Mouse (Mus musculus) forebrain, embryonic 12.5 days (tissue): ENCODE results near the gene Rgsl1. TPM values are rescaled to one million over a fixed set of nuclear protein-coding genes. Genes with fewer than 3 reads are reported as not detected.
"Not testable (repeated sequence)": the region's sequence is repeated elsewhere in the genome, so short reads cannot be mapped to it uniquely, and the experiment has no call there.

Source experiments
- ATAC-seq: fragments of 200-750 bp; cut with Nextera tagmentation; 2 replicates; pipeline ENCODE4 v1.8.0; 2017; ENCODE audit warnings: moderate TSS enrichment; ENCODE audit not compliant: low FRiP score
- H3K27ac ChIP-seq: fragments of 300-500 bp; sonication (generic); 2 replicates; pipeline ENCODE4 v1.5.1; 2016; ENCODE audit warnings: mild to moderate bottlenecking
- H3K27me3 ChIP-seq: fragments of 300-500 bp; sonication (generic); 2 replicates; pipeline ENCODE4 v1.6.1; 2016; ENCODE audit warnings: mild to moderate bottlenecking
- H3K36me3 ChIP-seq: fragments of 300-500 bp; sonication (generic); replicated peaks from 2 replicates; pipeline ENCODE4 v1.6.1; 2016; ENCODE audit warnings: mild to moderate bottlenecking
- H3K4me1 ChIP-seq: fragments of 300-500 bp; sonication (generic); 2 replicates; pipeline ENCODE4 v1.6.1; 2016
- H3K4me2 ChIP-seq: fragments of 300-500 bp; sonication (generic); 2 replicates; pipeline ENCODE4 v1.6.1; 2016; ENCODE audit warnings: mild to moderate bottlenecking, moderate library complexity
- H3K4me3 ChIP-seq: fragments of 300-500 bp; sonication (generic); replicated peaks from 2 replicates; pipeline ENCODE4 v1.5.1; 2016; ENCODE audit warnings: mild to moderate bottlenecking
- H3K9ac ChIP-seq: fragments of 300-500 bp; sonication (generic); 2 replicates; pipeline ENCODE4 v1.6.1; 2016; ENCODE audit warnings: mild to moderate bottlenecking
- H3K9me3 ChIP-seq: fragments of 300-500 bp; sonication (generic); 2 replicates; pipeline ENCODE4 v1.6.1; 2016
- WGBS: fragments of 180-500 bp; shearing (Covaris S2); methylation state at CpG from one replicate; pipeline ENCODE4 v1.1.7; 2016; 5-methylcytosine and 5-hydroxymethylcytosine counted together
- polyA plus RNA-seq: library from polyadenylated mRNA; unstranded; fragments of >200 nt; fragmentation: Nextera tagmentation; extraction: Ambion mirVana; gene quantifications from 2 replicates; pipeline ENCODE4 v1.2.1, GENCODE M21; 2016

Rgsl1 gene
- 0.19 TPM in 1 of 2 replicates, not detected in the other for polyA plus RNA-seq

DNA sequence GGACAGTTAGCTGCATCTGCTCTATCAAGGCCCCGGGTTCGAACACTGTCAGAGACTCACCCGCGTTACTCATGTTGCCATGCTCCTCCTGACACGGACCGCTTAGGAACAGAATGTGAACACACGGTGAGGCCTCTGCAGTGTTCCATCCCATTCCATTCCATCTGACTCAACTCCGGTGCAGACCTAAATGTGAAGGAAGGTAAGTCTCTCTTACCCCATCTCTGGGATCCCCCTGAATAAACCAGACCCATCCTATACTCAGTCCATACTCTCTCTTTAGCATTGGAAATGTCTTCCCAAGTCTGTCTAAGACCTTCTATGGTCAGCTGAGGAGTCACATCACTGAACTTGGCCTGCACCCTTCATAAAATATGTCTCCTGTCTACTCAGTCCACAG, at the start of gene Rgsl1:
Gene Rgsl1 (minus strand): TSS at position 101 of the 400 bp plus-strand sequence.
- Histone ChIP-seq H3K9me3 (no peaks in the 10 kb centered on the region), H3K27ac (no peak within 1 kb of the TSS), H3K27me3 (no peaks in the 10 kb centered on the region), H3K4me1 (no peaks in the 10 kb centered on the region), H3K4me2 (no peak within 1 kb of the TSS), H3K36me3 (no peaks in the 10 kb centered on the region), H3K4me3 (no peak within 1 kb of the TSS), H3K9ac (no peak within 1 kb of the TSS)
- ATAC-seq, result no peak
- 93% methylated on average over 8 of the region's 8 CpGs for WGBS

DNA sequence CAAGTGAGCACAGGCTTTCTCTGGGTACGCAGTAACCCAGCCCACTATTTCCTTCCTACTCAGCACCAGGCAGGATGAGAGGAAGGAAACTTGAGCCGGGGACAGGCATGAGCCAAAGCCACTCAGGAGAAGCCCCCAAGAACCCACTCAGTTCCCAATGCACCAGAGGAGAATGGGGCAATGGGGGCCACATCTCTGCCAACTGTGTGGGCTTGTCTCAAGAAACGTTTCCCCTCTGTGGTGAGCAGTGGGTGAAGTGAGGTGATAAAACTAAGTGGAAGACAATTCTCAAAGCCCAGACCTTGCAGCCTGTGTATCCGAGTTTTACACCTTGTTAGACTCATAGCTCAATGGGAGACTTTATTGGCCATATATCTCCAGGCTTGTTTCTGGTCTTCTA, 47.5 kb upstream of the Rgsl1 start, which contains the start of gene Teddm1a:
Gene Teddm1a (plus strand): TSS at position 301 of the 400 bp plus-strand sequence.
- H3K36me3 ChIP-seq, result no peaks in the 10 kb centered on the region
- no peaks in the 10 kb centered on the region for H3K4me1 ChIP-seq
- no peaks in the 10 kb centered on the region for H3K9me3 ChIP-seq
- H3K4me3 ChIP-seq, result no peak within 1 kb of the TSS
- no peak within 1 kb of the TSS for H3K27ac ChIP-seq
- no peak within 1 kb of the TSS for H3K9ac ChIP-seq
- 79% methylated on average over 4 of the region's 4 CpGs for WGBS
- H3K4me2 ChIP-seq, result no peak within 1 kb of the TSS
- peaks cover 11% of the 10 kb centered on the region for H3K27me3 ChIP-seq
- ATAC-seq, result no peak

DNA sequence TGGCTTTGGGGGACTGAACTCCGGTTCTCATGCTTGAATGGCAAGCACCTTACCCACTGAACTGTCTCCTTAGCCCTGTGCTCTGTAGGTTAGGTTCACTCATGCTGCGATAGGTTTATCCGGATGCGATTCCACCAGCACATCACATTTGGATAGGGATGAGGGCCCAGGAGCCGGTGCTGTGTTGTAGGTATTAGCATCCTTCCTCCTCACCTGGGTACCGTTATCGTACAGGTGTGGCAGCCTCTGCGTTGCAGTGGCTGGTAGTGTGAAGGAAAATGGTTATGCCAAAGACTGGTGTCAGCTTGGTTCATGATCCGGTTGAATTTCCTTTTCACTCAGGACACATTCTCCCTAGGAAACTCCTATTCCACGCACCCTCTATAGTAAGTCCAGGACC, 46.2 kb upstream of the Rgsl1 start:
- no peaks in the 10 kb centered on the region for H3K36me3 ChIP-seq
- no peaks in the 10 kb centered on the region for H3K9me3 ChIP-seq
- ATAC-seq, result no peak
- no peak overlapping the region for H3K4me2 ChIP-seq
- no peaks in the 10 kb centered on the region for H3K4me1 ChIP-seq
- WGBS, result 94% methylated on average over 10 of the region's 10 CpGs
- H3K27ac ChIP-seq, result no peak overlapping the region
- no peak overlapping the region for H3K9ac ChIP-seq
- H3K27me3 ChIP-seq, result peaks cover 12% of the 10 kb centered on the region
- H3K4me3 ChIP-seq, result no peak overlapping the region

DNA sequence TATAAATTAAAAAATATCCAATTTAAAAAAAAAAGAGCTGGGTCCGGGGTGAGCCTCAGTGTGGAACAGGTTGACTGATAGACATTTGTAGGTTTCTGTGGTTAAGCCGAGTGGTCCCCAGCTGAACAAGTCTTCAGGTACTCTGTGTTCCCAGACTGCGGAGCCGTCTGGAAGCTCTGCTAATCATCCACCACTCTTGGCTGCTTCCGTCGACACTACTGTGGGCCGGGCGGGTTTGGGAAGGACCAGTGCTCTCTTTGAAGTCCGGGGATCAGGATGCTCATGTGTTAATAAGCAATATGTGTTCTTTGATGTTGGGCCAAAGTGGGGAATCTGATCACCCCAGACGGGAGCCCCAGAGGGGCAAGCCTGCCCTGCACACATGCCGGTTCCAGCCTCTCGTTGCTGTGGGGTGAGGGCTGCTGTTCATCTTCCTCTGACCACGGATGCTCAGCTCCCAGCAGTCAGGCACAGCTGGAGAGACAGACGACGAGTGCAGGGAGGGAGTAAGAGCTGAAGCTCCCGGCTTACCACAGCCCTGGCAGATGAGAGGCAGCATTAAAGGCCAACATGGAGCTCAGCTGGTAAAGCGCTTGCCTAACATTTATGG, 42.2 kb upstream of the Rgsl1 start:
- H3K9ac ChIP-seq, result no peak overlapping the region
- no peak overlapping the region for H3K27ac ChIP-seq
- no peaks in the 10 kb centered on the region for H3K4me1 ChIP-seq
- 0 out of 2 replicates have a peak, but pooled peaks cover 2% of the 10 kb centered on the region for H3K27me3 ChIP-seq
- H3K4me3 ChIP-seq, result no peak overlapping the region
- WGBS, result 50% methylated on average over 17 of the region's 17 CpGs
- no peak for ATAC-seq
- H3K9me3 ChIP-seq, result no peaks in the 10 kb centered on the region
- H3K36me3 ChIP-seq, result no peaks in the 10 kb centered on the region
- no peak overlapping the region for H3K4me2 ChIP-seq

DNA sequence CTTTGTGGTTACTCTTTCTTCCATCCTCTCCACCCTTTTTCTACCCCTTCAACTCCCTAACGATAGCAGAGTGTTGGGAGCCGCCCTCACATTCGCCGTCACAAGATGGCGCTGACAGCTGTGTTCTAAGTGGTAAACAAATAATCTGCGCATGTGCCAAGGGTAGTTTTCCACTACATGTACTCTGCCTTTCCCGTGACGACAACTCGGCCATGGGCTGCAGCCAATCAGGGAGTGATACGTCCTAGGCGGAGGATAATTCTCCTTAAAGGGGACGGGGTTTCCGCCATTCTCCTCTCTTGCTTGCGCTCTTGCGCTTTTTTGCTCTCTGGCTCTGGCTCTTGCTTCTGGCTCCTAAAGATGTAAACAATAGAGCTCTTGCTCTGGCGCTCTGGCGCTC, 36.4 kb upstream of the Rgsl1 start:
- 95% methylated on average over 17 of the region's 17 CpGs for WGBS
- H3K36me3 ChIP-seq, H3K9ac ChIP-seq, H3K4me1 ChIP-seq, H3K9me3 ChIP-seq, H3K4me2 ChIP-seq, H3K4me3 ChIP-seq, H3K27ac ChIP-seq, H3K27me3 ChIP-seq, ATAC-seq: not testable (repeated sequence)

DNA sequence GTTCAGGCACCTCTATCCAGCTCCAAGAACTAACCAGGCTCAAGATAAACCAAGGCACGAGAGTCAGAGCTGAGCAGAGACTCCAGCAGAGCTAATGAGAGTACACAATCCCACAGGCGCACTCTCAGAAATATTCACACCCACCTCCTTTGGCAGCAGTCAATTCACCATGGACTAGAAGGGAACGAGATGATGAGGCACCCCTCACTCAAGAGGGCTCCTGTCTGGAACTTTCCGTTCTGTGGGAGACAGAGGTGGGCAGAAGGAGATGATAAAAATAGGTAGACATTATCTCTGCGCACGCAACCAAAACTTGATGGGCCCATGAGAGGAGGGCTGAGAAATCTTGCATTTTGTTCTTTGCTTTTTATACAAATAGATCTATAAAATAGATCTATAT, 30.1 kb upstream of the Rgsl1 start, which contains the start of gene Teddm1b:
Gene Teddm1b (plus strand): TSS at position 301 of the 400 bp plus-strand sequence.
- Histone ChIP-seq H3K4me1 (no peaks in the 10 kb centered on the region), H3K36me3 (no peaks in the 10 kb centered on the region), H3K27ac (no peak within 1 kb of the TSS), H3K9ac (no peak within 1 kb of the TSS), H3K27me3 (no peaks in the 10 kb centered on the region), H3K9me3 (no peaks in the 10 kb centered on the region), H3K4me3 (no peak within 1 kb of the TSS), H3K4me2 (no peak within 1 kb of the TSS)
- 91% methylated on average over 6 of the region's 6 CpGs for WGBS
- no peak for ATAC-seq

DNA sequence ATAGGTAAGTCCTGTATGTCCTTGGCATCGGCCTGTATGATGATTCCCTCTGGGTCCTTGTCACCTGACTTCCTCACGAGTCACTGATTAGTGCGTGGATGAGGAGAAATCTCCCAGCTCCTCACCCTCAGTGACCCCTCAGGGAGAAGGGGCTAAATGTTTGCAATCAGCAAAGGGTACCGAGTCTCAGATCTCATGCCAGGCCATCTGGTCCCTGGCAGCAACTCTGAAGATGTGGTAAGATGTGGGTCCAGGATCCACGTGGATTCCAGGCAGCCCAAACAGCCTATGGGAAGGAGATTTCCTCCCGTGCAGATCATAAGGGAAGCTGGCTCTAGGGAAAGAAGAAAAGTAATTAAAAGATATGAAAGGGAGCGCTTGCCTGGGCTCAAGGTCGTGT, 12.0 kb upstream of the Rgsl1 start:
- H3K4me1 ChIP-seq, result no peaks in the 10 kb centered on the region
- 80% methylated on average over 8 of the region's 8 CpGs for WGBS
- H3K4me3 ChIP-seq, result no peak overlapping the region

DNA sequence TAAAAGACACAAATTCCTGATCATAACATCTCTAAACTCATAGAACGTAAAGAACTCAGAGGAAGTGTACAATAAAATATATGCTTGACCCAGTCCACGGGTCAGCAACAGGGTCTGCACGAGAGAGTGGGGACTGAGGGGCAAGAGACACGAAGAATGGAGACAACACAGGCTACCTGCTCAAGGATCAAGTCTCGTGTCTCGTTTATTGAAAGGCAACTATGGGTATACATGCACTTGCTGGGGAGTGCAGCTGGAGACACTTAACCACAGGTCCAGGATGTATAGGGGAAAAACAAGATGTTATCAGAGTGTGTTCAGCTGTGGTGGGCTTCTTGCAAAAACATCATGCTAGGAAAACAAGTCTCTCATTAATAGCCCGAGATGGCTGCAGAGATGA, 8.8 kb upstream of the Rgsl1 start:
- not testable (repeated sequence) for H3K4me3 ChIP-seq, H3K9me3 ChIP-seq, H3K9ac ChIP-seq, H3K4me1 ChIP-seq, ATAC-seq, H3K4me2 ChIP-seq, H3K36me3 ChIP-seq, H3K27ac ChIP-seq, H3K27me3 ChIP-seq
- WGBS, result 84% methylated on average over 7 of the region's 7 CpGs

More for the DNA sequence above, 12.0 kb upstream of the Rgsl1 start:
- no peak overlapping the region for H3K27ac ChIP-seq
- no peaks in the 10 kb centered on the region for H3K9me3 ChIP-seq
- H3K27me3 ChIP-seq, result no peaks in the 10 kb centered on the region
- H3K36me3 ChIP-seq, result no peaks in the 10 kb centered on the region
- ATAC-seq, result no peak
- H3K9ac ChIP-seq, result no peak overlapping the region
- no peak overlapping the region for H3K4me2 ChIP-seq

DNA sequence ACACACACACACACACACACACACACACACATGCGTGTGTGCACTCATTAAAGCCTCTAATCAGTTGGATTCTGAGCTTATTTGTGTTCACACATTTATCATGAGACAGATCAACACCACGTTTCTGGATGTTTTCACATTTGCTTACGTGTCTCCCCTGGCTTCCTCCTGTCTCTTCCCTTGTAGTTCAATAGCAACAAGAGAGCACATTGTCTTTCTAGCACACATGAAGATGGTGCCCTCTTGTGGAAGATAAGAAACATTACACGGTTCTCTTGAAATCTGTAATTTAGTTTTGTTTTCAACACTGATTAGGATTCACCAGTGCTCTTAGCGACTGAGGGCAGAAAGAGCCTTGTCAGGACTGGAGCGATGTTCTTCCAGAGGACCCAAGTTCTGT, 2.9 kb upstream of the Rgsl1 start:
- WGBS, result 33% methylated on average over 6 of the region's 6 CpGs

DNA sequence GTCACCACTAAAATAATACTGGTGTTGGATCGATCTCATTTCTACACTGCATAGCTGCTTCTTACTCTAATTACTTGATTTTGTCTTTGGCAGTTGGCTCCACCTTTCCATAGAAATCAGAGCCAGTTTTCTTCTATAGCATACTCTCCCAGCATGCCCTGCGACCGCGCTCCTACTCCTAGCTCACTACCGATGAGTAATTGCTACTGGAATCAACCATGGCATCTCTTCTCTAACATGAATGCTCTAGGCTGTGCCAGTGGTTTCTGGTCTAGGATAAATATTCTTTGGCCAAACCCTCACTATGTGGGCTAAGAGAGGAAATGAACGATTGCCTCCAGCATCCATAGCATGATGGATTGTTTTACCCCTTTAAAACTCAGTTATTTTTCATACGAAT, 2.5 kb upstream of the Rgsl1 start:
- Histone ChIP-seq H3K4me3 (no peak overlapping the region), H3K9me3 (no peaks in the 10 kb centered on the region), H3K4me2 (no peak overlapping the region), H3K9ac (no peak overlapping the region), H3K36me3 (no peaks in the 10 kb centered on the region), H3K4me1 (no peaks in the 10 kb centered on the region), H3K27me3 (no peaks in the 10 kb centered on the region), H3K27ac (no peak overlapping the region)
- no peak for ATAC-seq
- 92% methylated on average over 7 of the region's 7 CpGs for WGBS

More for the DNA sequence above, 2.9 kb upstream of the Rgsl1 start:
- Histone ChIP-seq H3K4me2 (no peak overlapping the region), H3K27me3 (no peaks in the 10 kb centered on the region), H3K4me3 (no peak overlapping the region), H3K9ac (no peak overlapping the region), H3K36me3 (no peaks in the 10 kb centered on the region), H3K4me1 (no peaks in the 10 kb centered on the region), H3K27ac (no peak overlapping the region), H3K9me3 (no peaks in the 10 kb centered on the region)
- ATAC-seq, result no peak

DNA sequence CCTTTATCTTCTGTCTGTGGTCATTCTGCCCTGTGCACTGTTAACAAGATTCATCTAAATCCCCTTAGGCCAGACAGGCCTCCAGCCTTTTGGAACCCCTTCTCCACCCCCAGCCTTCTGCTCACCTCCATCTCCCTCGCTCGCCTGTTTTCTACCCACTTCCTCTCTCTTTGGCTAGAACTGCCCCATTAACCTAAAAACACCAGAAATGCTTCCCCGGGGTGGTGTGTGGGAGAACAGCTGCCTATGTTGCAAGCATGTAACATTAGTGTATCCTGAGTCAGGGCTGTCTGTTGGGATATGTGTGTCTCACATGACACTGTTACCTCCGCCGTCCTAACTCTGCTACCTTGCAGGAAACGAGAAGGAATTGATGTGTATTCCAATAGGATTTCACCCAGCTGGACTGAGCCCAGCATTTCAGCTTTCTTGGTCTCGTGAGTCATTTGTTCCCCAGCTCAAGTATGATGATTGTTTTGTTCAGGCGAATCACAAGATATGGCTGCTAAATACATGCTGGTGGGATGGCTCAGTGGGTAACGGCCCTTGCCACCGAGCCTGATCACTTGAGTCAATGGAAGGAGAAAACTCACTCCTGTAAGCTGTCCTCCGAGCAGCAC, 1.7 kb downstream of the Rgsl1 start:
- Histone ChIP-seq H3K36me3 (no peaks in the 10 kb centered on the region), H3K4me1 (no peaks in the 10 kb centered on the region), H3K4me3 (no peak overlapping the region), H3K9ac (no peak overlapping the region), H3K4me2 (no peak overlapping the region), H3K27me3 (no peaks in the 10 kb centered on the region), H3K9me3 (no peaks in the 10 kb centered on the region), H3K27ac (no peak overlapping the region)
- 88% methylated on average over 11 of the region's 11 CpGs for WGBS
- ATAC-seq, result no peak

DNA sequence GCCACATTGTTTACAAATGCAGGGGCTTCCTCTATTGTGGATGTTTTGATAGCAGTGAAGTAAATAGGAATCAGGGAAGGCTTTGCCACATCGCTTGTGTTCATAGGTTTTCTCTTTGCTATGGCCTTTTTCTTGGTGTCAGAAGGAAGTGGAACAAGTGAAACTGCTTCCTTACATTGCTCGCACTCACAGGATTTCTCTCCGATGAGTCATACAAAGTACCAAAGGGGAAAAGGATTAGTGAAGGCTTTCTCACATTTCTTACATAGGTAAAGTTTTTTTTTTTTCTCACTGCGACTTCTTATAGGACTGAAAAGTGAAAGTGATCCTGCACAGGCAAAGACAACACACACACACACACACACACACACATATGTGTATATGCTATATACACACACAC, 7.9 kb downstream of the Rgsl1 start:
- no peaks in the 10 kb centered on the region for H3K4me1 ChIP-seq
- ATAC-seq, result no peak
- no peak overlapping the region for H3K4me2 ChIP-seq
- no peak overlapping the region for H3K4me3 ChIP-seq
- no peaks in the 10 kb centered on the region for H3K36me3 ChIP-seq
- no peaks in the 10 kb centered on the region for H3K9me3 ChIP-seq
- 84% methylated on average over 4 of the region's 4 CpGs for WGBS
- no peak overlapping the region for H3K9ac ChIP-seq
- no peak overlapping the region for H3K27ac ChIP-seq
- no peaks in the 10 kb centered on the region for H3K27me3 ChIP-seq

DNA sequence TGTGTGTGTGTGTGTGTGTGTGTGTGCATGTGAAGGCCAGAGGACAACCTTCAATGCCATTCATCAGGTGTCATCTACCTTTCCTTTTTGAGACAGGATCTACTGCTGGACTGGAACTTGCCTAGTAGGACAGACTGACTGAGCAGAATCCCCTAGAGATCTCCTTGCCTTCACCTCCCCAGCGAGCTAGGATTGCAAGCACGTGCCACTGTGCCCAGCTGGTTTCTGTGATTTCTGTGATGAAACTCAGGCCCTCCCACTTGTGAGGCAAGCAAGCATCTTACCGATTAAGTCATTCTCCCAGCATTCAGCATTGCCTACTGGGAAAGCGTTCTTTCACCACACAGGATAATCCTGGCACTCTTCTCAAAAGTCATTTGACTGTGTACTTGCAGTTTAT, 13.2 kb downstream of the Rgsl1 start:
- no peak for ATAC-seq
- Histone ChIP-seq H3K4me2 (no peak overlapping the region), H3K9ac (no peak overlapping the region), H3K9me3 (no peaks in the 10 kb centered on the region), H3K4me3 (no peak overlapping the region), H3K27me3 (no peaks in the 10 kb centered on the region), H3K27ac (no peak overlapping the region), H3K4me1 (no peaks in the 10 kb centered on the region), H3K36me3 (no peaks in the 10 kb centered on the region)
- WGBS, result 87% methylated on average over 4 of the region's 4 CpGs
